Comparison of ENCODE assay signal across 23 mouse cellular contexts in the genomic region with DNA sequence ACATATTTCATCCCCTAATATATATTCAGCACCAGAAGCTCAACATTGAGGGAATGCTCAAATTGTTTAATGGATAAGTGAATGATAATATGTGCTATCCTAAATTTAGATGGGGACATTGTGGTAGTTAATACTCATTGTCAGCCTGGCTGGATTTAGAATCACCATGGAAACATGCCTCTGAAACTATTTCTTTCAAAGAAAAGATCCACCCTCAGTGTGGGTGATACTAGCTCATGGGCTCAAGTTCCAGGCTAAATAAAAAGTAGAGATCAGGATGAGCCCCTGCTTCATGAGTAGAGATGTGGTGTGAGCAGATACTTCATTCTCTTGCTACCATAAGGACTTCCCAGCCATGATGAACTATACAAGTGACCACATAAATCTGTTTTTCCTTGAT.
DNase-seq lines count a peak whose midpoint lies in the region; ATAC-seq and TF ChIP-seq lines count a peak whose summit lies in the region.
"Had no signal": no experiment of that assay in that cellular context is flagged by ENCODE, and none has a peak within 500 bp of the region (broad histone marks: within the 10 kb centered on the region; RNA-seq: fewer than 3 reads in every experiment).

No protein-coding gene starts in this region.

- no peaks in the 10 kb centered on the region for H3K9me3 ChIP-seq in midbrain, embryonic 11.5 days (ENCODE audit: control insufficient read depth, low read length)
- no peaks in the 10 kb centered on the region for H3K9me3 ChIP-seq in midbrain, embryonic 13.5 days
- no peaks in the 10 kb centered on the region for H3K9me3 ChIP-seq in midbrain, postnatal 0 days (ENCODE audit: low read length)
- H3K9me3 ChIP-seq: embryonic facial prominence, embryonic 13.5 days; forebrain, embryonic 10.5 days; heart, embryonic 12.5 days; limb, embryonic 15.5 days; megakaryocyte, embryonic 14.5 days; neural tube, embryonic 15.5 days had no signal

- no peak overlapping the region for H3K27ac ChIP-seq in midbrain, embryonic 11.5 days (ENCODE audit: low read depth, low read length)
- H3K27ac ChIP-seq in midbrain, embryonic 13.5 days = no peak overlapping the region
- H3K27ac ChIP-seq in midbrain, postnatal 0 days (ENCODE audit: low read depth, low read length) = no peak overlapping the region
- H3K27ac ChIP-seq: embryonic facial prominence, embryonic 13.5 days; forebrain, embryonic 10.5 days; hindbrain, embryonic 14.5 days; limb, embryonic 15.5 days; neural tube, embryonic 15.5 days had no signal

- peak; percentile 6 for DNase-seq in embryo, embryonic 9.5 days (ENCODE audit: extremely low spot score)
- no peak for DNase-seq in embryo, embryonic 11 days
- DNase-seq in midbrain, embryonic 11.5 days (ENCODE audit: low spot score, missing footprints) = no peak
- DNase-seq in frontal cortex, adult 2 months (ENCODE audit: extremely low spot score in 1 of 2, low spot score in 1 of 2) = peak; percentile 31 to 64
- peak; percentile 10 for DNase-seq in midbrain, postnatal 0 days (ENCODE audit: low spot score)
- no peak for DNase-seq in cerebellum, postnatal 14 days
- DNase-seq: cerebellum, adult 11 months; cerebellum, postnatal 25 days; kidney, adult 11 months; kidney, postnatal 10 days; lung, postnatal 14 days; retina, postnatal 1 day; thymus, postnatal 36 days had no signal

- TF ChIP-seq CTCF in midbrain, postnatal 0 days (IDR thresholded peaks at IDR 0.05) = no peak

- H3K36me3 ChIP-seq in midbrain, embryonic 11.5 days (ENCODE audit: control insufficient read depth, insufficient read depth, low read length) = no peaks in the 10 kb centered on the region
- no peaks in the 10 kb centered on the region for H3K36me3 ChIP-seq in midbrain, embryonic 13.5 days
- no peaks in the 10 kb centered on the region for H3K36me3 ChIP-seq in midbrain, postnatal 0 days (ENCODE audit: insufficient read depth, low read length)
- H3K36me3 ChIP-seq: embryonic facial prominence, embryonic 13.5 days; forebrain, embryonic 10.5 days; heart, embryonic 12.5 days; limb, embryonic 15.5 days; neural tube, embryonic 15.5 days had no signal

- H3K4me2 ChIP-seq in midbrain, embryonic 11.5 days = no peak overlapping the region
- H3K4me2 ChIP-seq in midbrain, embryonic 13.5 days (replicated peaks) = no peak overlapping the region
- H3K4me2 ChIP-seq in midbrain, postnatal 0 days (ENCODE audit: low read depth, low read length, poor library complexity, severe bottlenecking) = no peak overlapping the region
- H3K4me2 ChIP-seq: embryonic facial prominence, embryonic 13.5 days; heart, embryonic 12.5 days; hindbrain, embryonic 14.5 days; limb, embryonic 15.5 days; neural tube, embryonic 15.5 days had no signal

- H3K4me1 ChIP-seq in midbrain, embryonic 11.5 days (ENCODE audit: control insufficient read depth, insufficient read depth, low read length) = no peaks in the 10 kb centered on the region
- H3K4me1 ChIP-seq in midbrain, embryonic 13.5 days (replicated peaks) = 0 out of 2 replicates have a peak, but pooled peaks cover 4% of the 10 kb centered on the region
- H3K4me1 ChIP-seq in midbrain, postnatal 0 days (ENCODE audit: insufficient read depth, low read length) = 0 out of 2 replicates have a peak, but pooled peaks cover 6% of the 10 kb centered on the region
- H3K4me1 ChIP-seq: embryonic facial prominence, embryonic 13.5 days; forebrain, embryonic 10.5 days; heart, embryonic 12.5 days; limb, embryonic 15.5 days; megakaryocyte, embryonic 14.5 days; neural tube, embryonic 15.5 days had no signal

- ATAC-seq in midbrain, embryonic 11.5 days (ENCODE audit: low FRiP score) = peak; percentile 61; the same call in 1 of the 2 replicates
- ATAC-seq in midbrain, embryonic 13.5 days = no peak
- peak; percentile 38; the same call in 1 of the 2 replicates for ATAC-seq in midbrain, postnatal 0 days (ENCODE audit: low FRiP score)
- ATAC-seq in cerebellum, adult (ENCODE audit: insufficient number of reproducible peaks, low FRiP score, low TSS enrichment) = no peak

- no peak overlapping the region for H3K9ac ChIP-seq in midbrain, embryonic 11.5 days (ENCODE audit: low read length)
- no peak overlapping the region for H3K9ac ChIP-seq in midbrain, embryonic 13.5 days (replicated peaks)
- H3K9ac ChIP-seq in midbrain, postnatal 0 days (replicated peaks; ENCODE audit: low read length, poor library complexity, severe bottlenecking) = no peak overlapping the region
- H3K9ac ChIP-seq: embryonic facial prominence, embryonic 13.5 days; heart, embryonic 12.5 days; hindbrain, embryonic 14.5 days; limb, embryonic 15.5 days; neural tube, embryonic 15.5 days had no signal

- no peak overlapping the region for H3K4me3 ChIP-seq in midbrain, embryonic 11.5 days (ENCODE audit: low read depth, low read length)
- H3K4me3 ChIP-seq in midbrain, embryonic 13.5 days (replicated peaks) = no peak overlapping the region
- H3K4me3 ChIP-seq in midbrain, postnatal 0 days (ENCODE audit: low read depth, low read length) = no peak overlapping the region
- H3K4me3 ChIP-seq: embryonic facial prominence, embryonic 13.5 days; forebrain, embryonic 10.5 days; heart, embryonic 12.5 days; limb, embryonic 15.5 days; megakaryocyte, embryonic 14.5 days; myocyte; neural tube, embryonic 15.5 days had no signal

- H3K27me3 ChIP-seq in midbrain, embryonic 11.5 days (ENCODE audit: control insufficient read depth, insufficient read depth, low read length) = no peaks in the 10 kb centered on the region
- H3K27me3 ChIP-seq in midbrain, embryonic 13.5 days = no peaks in the 10 kb centered on the region
- H3K27me3 ChIP-seq in midbrain, postnatal 0 days (ENCODE audit: insufficient read depth, low read length) = no peaks in the 10 kb centered on the region
- H3K27me3 ChIP-seq: embryonic facial prominence, embryonic 13.5 days; heart, embryonic 12.5 days; limb, embryonic 15.5 days; megakaryocyte, embryonic 14.5 days; neural tube, embryonic 15.5 days had no signal

Comparison
In these comparisons a context has a peak if more than half of its experiments do, and no peak if none do; other contexts are left out.
1. DNase-seq: peak in embryo, embryonic 9.5 days (single experiment), frontal cortex, adult 2 months (2 of 2) and midbrain, postnatal 0 days (single experiment); none in embryo, embryonic 11 days (single experiment), midbrain, embryonic 11.5 days (single experiment) and cerebellum, postnatal 14 days (0 of 2).
2. ATAC-seq: peak in midbrain, embryonic 11.5 days (single experiment) and midbrain, postnatal 0 days (single experiment); none in midbrain, embryonic 13.5 days (single experiment) and cerebellum, adult (single experiment).